Mouse (Mus musculus): ENCODE results near the gene Olfr116.

Gene Olfr116

DNA sequence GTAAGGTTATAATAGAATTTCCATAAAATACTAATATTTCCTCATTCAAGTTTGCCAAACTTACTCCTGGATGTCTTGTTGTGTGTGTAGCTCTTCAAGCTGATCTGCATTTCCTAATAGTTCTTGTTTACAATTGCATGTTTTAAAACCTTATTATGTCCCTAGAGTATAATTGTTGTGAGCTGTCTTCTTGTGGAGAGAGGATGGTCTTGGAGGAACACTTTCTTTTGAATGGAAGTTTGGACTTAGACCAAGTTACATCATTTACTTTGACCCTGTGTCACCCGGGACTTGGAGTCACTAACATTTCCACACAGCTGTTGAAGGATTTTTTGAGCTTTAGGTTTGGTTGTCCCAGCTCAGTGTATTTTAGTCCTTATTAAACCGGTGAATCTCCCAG lies at the start of gene Olfr116, which contains the start of gene Olfr115:
TSS of gene Olfr116 (minus strand) at position 191 of the 400 bp plus-strand sequence.
TSS of gene Olfr115 (minus strand) at position 101 of the 400 bp plus-strand sequence.
- DNase-seq (ENCODE audit: low read depth, low spot score), result no peak

DNA sequence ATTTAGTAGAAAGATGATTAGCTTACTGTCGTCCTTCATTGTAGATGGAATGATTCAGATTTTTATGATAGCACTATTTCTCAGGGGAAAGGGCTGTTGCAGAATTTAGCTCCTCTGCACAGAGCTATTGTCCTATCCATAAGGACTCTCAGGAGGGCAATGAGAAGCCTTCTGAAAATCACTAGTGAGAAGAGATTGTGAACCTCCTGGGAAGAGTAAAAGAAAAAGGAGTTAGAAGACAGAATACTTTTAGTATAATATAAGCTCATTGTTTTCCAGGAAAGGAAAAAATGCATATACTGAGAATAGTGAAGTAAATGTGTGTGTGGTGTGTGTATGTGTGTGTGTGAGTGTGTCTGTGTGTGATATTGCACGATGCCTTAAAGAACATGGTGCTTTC lies 39.7 kb upstream of the Olfr116 start, which contains the start of gene Olfr118:
TSS of gene Olfr118 (plus strand) at position 301 of the 400 bp plus-strand sequence.
- no peak for DNase-seq (ENCODE audit: low read depth, low spot score)

DNA sequence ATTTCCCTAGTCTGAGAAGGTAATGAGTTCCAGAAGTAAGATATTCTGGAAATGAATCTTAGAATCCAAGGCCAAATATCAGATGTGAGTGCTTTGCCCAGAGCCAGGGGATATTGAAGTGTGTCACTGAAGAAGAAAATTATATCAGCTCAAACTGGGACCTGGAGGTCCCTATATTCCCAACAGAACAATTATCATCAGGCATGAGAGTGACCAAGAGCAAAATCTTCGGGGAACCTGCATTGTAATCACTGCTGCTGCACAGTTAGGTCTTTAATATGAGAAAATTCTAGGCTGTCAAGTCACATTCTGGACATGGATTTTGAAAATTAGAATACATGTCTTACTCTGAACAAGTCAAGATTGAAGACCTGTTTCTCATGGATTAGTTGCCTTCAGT lies 36.7 kb upstream of the Olfr116 start, which contains the start of gene Olfr117:
TSS of gene Olfr117 (minus strand) at position 101 of the 400 bp plus-strand sequence.
- DNase-seq (ENCODE audit: low read depth, low spot score), result no peak

DNA sequence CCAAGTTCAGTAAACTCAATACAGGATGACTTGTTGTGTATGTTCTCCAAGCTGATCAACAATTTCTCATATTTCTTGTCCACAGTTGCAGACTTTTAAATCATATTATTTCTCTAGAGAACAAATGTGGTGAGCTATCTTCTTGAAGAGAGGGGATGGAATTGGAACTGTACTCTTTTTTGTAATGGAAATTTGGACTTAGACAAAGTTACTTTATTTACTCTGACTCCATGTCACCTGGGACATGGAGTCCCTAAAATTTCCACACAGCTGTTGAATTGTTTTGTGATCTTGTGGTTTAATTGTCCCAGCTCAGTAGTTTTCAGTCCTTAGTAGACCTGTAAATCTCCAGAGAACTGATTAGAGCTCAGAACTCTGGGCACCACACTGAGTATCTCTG lies 34.4 kb downstream of the Olfr116 start, which contains the start of gene Olfr114:
TSS of gene Olfr114 (minus strand) at position 101 of the 400 bp plus-strand sequence.
- no peak for DNase-seq (ENCODE audit: low read depth, low spot score)

DNA sequence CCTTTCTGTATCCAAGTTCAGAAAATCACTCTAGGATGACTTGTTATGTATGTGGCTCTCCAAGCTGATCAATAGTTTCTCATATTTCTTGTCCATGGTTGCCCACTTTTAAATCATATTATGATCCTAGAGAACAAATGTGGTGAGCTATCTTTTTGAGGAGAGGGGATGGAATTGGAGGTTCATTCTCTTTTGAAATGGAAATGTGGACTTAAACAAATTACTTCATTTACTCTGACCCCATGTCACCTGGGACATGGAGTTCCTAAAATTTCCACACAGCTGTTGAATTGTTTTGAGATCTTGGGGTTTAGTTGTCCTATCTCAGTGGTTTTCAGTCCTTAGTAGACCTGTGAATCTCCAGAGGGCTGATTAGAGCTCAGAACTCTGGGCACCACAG lies 49.4 kb downstream of the Olfr116 start, which contains the start of gene Olfr113:
TSS of gene Olfr113 (minus strand) at position 101 of the 400 bp plus-strand sequence.
- DNase-seq (ENCODE audit: low read depth, low spot score), result no peak

All from retina, adult 2 months (tissue).